Mouse (Mus musculus) liver, embryonic 12.5 days (tissue): ENCODE results near the gene Zfp598. TPM values are rescaled to one million over a fixed set of nuclear protein-coding genes. Genes with fewer than 3 reads are reported as not detected.

Experiments
- ATAC-seq: fragments of 200-750 bp; cut with Nextera tagmentation; 2 replicates; pipeline ENCODE4 v1.8.0; 2017; ENCODE audit warnings: moderate number of reproducible peaks, mild to moderate bottlenecking, moderate library complexity
- H3K27ac ChIP-seq: fragments of 300-500 bp; sonication (generic); 2 replicates; pipeline ENCODE4 v1.5.1; 2016; ENCODE audit warnings: mild to moderate bottlenecking
- H3K27me3 ChIP-seq: fragments of 300-500 bp; sonication (generic); replicated peaks from 2 replicates; pipeline ENCODE4 v1.6.1; 2016; ENCODE audit warnings: mild to moderate bottlenecking, moderate library complexity
- H3K36me3 ChIP-seq: fragments of 300-500 bp; sonication (generic); 2 replicates; pipeline ENCODE4 v1.6.1; 2016; ENCODE audit warnings: mild to moderate bottlenecking, moderate library complexity
- H3K4me1 ChIP-seq: fragments of 300-500 bp; sonication (generic); 2 replicates; pipeline ENCODE4 v1.6.1; 2016
- H3K4me2 ChIP-seq: fragments of 300-500 bp; sonication (generic); 2 replicates; pipeline ENCODE4 v1.6.1; 2016; ENCODE audit warnings: mild to moderate bottlenecking, moderate library complexity
- H3K4me3 ChIP-seq: fragments of 300-500 bp; sonication (generic); 2 replicates; pipeline ENCODE4 v1.5.1; 2016; ENCODE audit warnings: mild to moderate bottlenecking, moderate library complexity
- H3K9ac ChIP-seq: fragments of 300-500 bp; sonication (generic); 2 replicates; pipeline ENCODE4 v1.6.1; 2016; ENCODE audit warnings: mild to moderate bottlenecking, moderate library complexity
- H3K9me3 ChIP-seq: fragments of 300-500 bp; sonication (generic); replicated peaks from 2 replicates; pipeline ENCODE4 v1.6.1; 2016; ENCODE audit warnings: mild to moderate bottlenecking, moderate library complexity
- WGBS: fragments of 180-500 bp; shearing (Covaris S2); methylation state at CpG from one replicate; pipeline ENCODE4 v1.1.7; 2016; ENCODE audit not compliant: insufficient replicate concordance; 5-methylcytosine and 5-hydroxymethylcytosine counted together
- polyA plus RNA-seq: library from polyadenylated mRNA; unstranded; fragments of >200 nt; fragmentation: Nextera tagmentation; extraction: Ambion mirVana; gene quantifications from 2 replicates; pipeline ENCODE4 v1.2.1, GENCODE M21; 2016

Zfp598 gene
- polyA plus RNA-seq, 1 experiment from 2014 or later, result 20.4 TPM

GRCm38 (mm10) chr17:24692385-24692784 lies 22.9 kb downstream of the Zfp598 start:
- WGBS, result 56% methylated on average over 5 of the region's 5 CpGs
- H3K27me3 ChIP-seq, result peaks cover 60% of the 10 kb centered on the region
- H3K4me1 ChIP-seq, result peaks cover 53% of the 10 kb centered on the region
- H3K36me3 ChIP-seq, result peaks cover 23% of the 10 kb centered on the region
- no peak overlapping the region for H3K4me2 ChIP-seq
- no peak for ATAC-seq
- no peak overlapping the region for H3K27ac ChIP-seq
- no peak overlapping the region for H3K4me3 ChIP-seq
- no peaks in the 10 kb centered on the region for H3K9me3 ChIP-seq
- H3K9ac ChIP-seq, result no peak overlapping the region

GRCm38 (mm10) chr17:24695326-24696010 lies 26.0 kb downstream of the Zfp598 start:
- WGBS, result 6% methylated on average over 51 of the region's 51 CpGs
- ATAC-seq, result peak; percentile 22
- Histone ChIP-seq H3K9ac (peak overlapping the region; percentile 93), H3K27ac (peak overlapping the region; percentile 90), H3K36me3 (peaks cover 35% of the 10 kb centered on the region), H3K27me3 (peaks cover 33% of the 10 kb centered on the region), H3K4me2 (peak overlapping the region; percentile 95), H3K9me3 (no peaks in the 10 kb centered on the region), H3K4me1 (peaks cover 35% of the 10 kb centered on the region), H3K4me3 (peak overlapping the region; percentile 92)

GRCm38 (mm10) chr17:24696011-24696697 lies 26.7 kb downstream of the Zfp598 start, which contains the start of the genes Gfer and Noxo1:
Gene Gfer (minus strand): TSS chr17:24696156.
Gene Noxo1 (plus strand): TSS chr17:24696234.
- H3K36me3 ChIP-seq, result peaks cover 41% of the 10 kb centered on the region
- H3K27ac ChIP-seq, result peak within 1 kb of the TSS; percentile 90
- H3K27me3 ChIP-seq, result peaks cover 27% of the 10 kb centered on the region
- H3K4me2 ChIP-seq, result peak within 1 kb of the TSS; percentile 95
- peak within 1 kb of the TSS; percentile 92 for H3K4me3 ChIP-seq
- no peaks in the 10 kb centered on the region for H3K9me3 ChIP-seq
- WGBS, result 1% methylated on average over 65 of the region's 76 CpGs
- ATAC-seq, result peak; percentile 94
- H3K4me1 ChIP-seq, result peaks cover 35% of the 10 kb centered on the region
- H3K9ac ChIP-seq, result peak within 1 kb of the TSS; percentile 93

DNA sequence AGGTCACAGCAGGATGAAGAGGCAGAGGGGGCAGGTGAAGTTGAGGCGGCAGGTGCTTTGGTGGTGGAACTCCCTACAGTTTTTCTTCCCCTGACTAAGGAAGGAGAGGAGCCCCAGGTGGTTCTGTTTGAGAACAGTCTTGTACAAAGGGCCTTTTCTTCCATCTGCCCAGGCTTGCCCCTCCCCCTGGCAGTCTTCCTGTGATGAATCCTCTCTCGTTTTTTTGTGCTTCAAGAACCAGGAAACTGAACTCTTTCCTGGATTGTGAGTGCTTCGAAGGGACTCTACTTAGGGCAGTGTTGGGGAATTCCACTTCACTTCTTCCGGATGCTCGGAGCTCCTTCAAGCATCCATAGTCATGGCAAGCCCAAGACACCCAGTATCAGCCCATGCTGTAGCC lies 28.5 kb downstream of the Zfp598 start:
- H3K27me3 ChIP-seq, result 0 out of 2 replicates have a peak, but pooled peaks cover 10% of the 10 kb centered on the region
- H3K36me3 ChIP-seq, result peaks cover 48% of the 10 kb centered on the region
- H3K9ac ChIP-seq, result no peak overlapping the region
- H3K4me3 ChIP-seq, result no peak overlapping the region
- H3K4me1 ChIP-seq, result peaks cover 35% of the 10 kb centered on the region
- no peak for ATAC-seq
- no peaks in the 10 kb centered on the region for H3K9me3 ChIP-seq
- no peak overlapping the region for H3K4me2 ChIP-seq
- H3K27ac ChIP-seq, result no peak overlapping the region
- 22% methylated on average over 5 of the region's 5 CpGs for WGBS

- no peak for ATAC-seq
- H3K4me3 ChIP-seq, result no peak overlapping the region
- H3K27ac ChIP-seq, result no peak overlapping the region
- 0 out of 2 replicates have a peak, but pooled peaks cover 7% of the 10 kb centered on the region for H3K27me3 ChIP-seq
- peaks cover 35% of the 10 kb centered on the region for H3K4me1 ChIP-seq
- H3K9me3 ChIP-seq, result no peaks in the 10 kb centered on the region
- H3K36me3 ChIP-seq, result peaks cover 49% of the 10 kb centered on the region
- no peak overlapping the region for H3K4me2 ChIP-seq
- 73% methylated on average over 9 of the region's 9 CpGs for WGBS
- no peak overlapping the region for H3K9ac ChIP-seq
Measured at GRCm38 (mm10) chr17:24698715-24699114, 29.2 kb downstream of the Zfp598 start.

DNA sequence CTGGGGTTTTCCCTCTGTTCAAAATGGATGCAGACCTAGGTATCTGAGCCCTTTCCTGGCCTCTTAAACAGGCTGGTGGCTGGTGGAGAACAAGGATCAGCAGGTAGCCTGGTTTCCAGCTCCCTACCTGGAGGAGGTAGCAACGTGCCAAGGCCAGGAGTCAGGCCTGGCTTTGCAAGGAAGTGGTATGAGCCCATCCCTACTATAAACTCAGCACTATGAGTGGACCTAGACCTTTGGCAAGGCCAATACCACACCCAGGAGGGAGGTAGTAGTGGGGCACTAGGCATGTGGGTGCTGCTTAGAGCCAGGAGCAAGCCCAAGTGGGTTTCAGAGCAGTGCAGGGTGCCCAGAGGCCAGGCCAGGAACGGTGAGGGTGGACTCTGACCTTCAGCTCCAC lies 30.0 kb downstream of the Zfp598 start:
- 0 out of 2 replicates have a peak, but pooled peaks cover 7% of the 10 kb centered on the region for H3K27me3 ChIP-seq
- no peaks in the 10 kb centered on the region for H3K9me3 ChIP-seq
- H3K9ac ChIP-seq, result no peak overlapping the region
- no peak overlapping the region for H3K4me3 ChIP-seq
- peaks cover 51% of the 10 kb centered on the region for H3K36me3 ChIP-seq
- H3K27ac ChIP-seq, result no peak overlapping the region
- peaks cover 31% of the 10 kb centered on the region for H3K4me1 ChIP-seq
- WGBS, result 58% methylated on average over 2 of the region's 2 CpGs
- H3K4me2 ChIP-seq, result no peak overlapping the region
- ATAC-seq, result no peak

GRCm38 (mm10) chr17:24701251-24701650 lies 31.8 kb downstream of the Zfp598 start:
- ATAC-seq, result no peak
- 88% methylated on average over 9 of the region's 9 CpGs for WGBS
- H3K4me1 ChIP-seq, result peaks cover 32% of the 10 kb centered on the region
- no peak overlapping the region for H3K4me3 ChIP-seq
- 0 out of 2 replicates have a peak, but pooled peaks cover 7% of the 10 kb centered on the region for H3K27me3 ChIP-seq
- H3K36me3 ChIP-seq, result peaks cover 66% of the 10 kb centered on the region
- no peaks in the 10 kb centered on the region for H3K9me3 ChIP-seq
- H3K4me2 ChIP-seq, result no peak overlapping the region
- H3K9ac ChIP-seq, result no peak overlapping the region
- no peak overlapping the region for H3K27ac ChIP-seq

DNA sequence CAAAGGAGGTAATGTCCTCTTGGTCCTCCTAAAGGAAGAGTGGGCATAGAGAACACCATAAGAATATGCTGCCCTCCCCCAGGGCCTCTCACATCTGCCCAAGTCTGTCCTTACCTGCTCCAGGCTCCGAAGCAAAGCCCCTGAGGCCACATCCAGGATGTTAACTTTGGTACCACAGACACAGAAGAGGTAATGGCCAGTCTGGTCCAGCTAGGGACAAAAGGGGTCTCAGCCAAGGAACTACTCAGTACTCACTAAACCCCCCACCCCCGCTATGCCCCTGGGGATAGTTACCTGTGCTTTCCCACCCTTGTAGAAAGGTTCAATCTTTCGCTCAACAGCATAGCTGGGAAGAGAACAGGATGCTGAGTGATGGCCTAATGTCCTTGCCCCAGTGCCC lies 36.3 kb downstream of the Zfp598 start:
- Histone ChIP-seq H3K4me3 (peak overlapping the region; percentile 74; the same call in 1 of the 2 replicates), H3K4me1 (peaks cover 36% of the 10 kb centered on the region), H3K9me3 (no peaks in the 10 kb centered on the region), H3K4me2 (peak overlapping the region; percentile 83), H3K27me3 (no peaks in the 10 kb centered on the region), H3K9ac (peak overlapping the region; percentile 77), H3K36me3 (peaks cover 50% of the 10 kb centered on the region), H3K27ac (no peak overlapping the region)
- WGBS, result 87% methylated on average over 3 of the region's 3 CpGs
- ATAC-seq, result no peak

DNA sequence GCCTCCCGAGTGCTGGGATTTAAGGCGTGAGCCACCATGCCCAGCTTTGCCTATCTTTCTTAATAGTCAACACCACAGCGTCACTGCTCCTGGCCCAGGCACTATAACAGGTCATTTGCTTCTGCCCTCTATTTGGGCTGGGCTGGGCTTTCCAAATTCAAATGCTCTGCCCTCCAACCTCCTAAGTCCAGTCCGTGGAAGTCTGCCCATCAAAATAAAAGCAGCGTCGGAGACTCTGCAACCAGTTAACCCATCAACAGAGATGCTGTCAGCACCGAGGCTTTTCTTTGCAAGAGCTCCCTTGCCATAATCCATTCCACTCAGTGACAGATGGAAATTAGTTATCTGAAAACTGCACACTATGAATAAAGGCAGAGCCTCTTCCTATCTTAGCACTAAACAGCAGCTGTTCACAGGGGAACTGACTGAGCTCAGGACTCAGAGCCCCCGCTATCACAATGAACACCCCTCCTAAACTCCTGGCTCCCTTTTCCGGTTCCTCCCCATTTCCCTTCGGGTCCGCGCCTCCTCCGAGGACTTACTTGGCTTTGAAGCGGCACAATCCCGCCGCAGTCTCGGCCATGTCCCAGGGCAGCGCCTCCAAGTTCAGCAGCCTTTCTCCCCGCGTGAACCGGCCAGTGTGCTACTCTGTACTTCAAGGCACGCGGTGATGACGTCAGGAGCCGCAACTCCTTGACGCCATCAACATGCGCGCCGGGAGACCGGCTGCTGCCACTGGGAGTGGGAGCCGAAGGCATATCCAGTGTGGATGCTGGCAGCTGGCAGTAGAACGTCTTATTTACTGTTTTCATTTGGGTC lies 37.7 kb downstream of the Zfp598 start, which contains the start of gene Tbl3:
TSS of gene Tbl3 (minus strand) at position 679 of the 819 bp plus-strand sequence.
- H3K27me3 ChIP-seq, result no peaks in the 10 kb centered on the region
- peak; percentile 82 for ATAC-seq
- peaks cover 37% of the 10 kb centered on the region for H3K36me3 ChIP-seq
- peak within 1 kb of the TSS; percentile 85 for H3K27ac ChIP-seq
- H3K4me1 ChIP-seq, result peaks cover 36% of the 10 kb centered on the region
- H3K4me2 ChIP-seq, result peak within 1 kb of the TSS; percentile 83
- H3K4me3 ChIP-seq, result peak within 1 kb of the TSS; percentile 74
- H3K9ac ChIP-seq, result peak within 1 kb of the TSS; percentile 77
- no peaks in the 10 kb centered on the region for H3K9me3 ChIP-seq
- WGBS, result 1% methylated on average over 32 of the region's 32 CpGs

- peak overlapping the region; percentile 83 for H3K4me2 ChIP-seq
- peaks cover 30% of the 10 kb centered on the region for H3K36me3 ChIP-seq
- 3% methylated on average over 24 of the region's 24 CpGs for WGBS
- H3K4me3 ChIP-seq, result peak overlapping the region; percentile 74
- H3K27me3 ChIP-seq, result no peaks in the 10 kb centered on the region
- ATAC-seq, result peak; percentile 65; the same call in 1 of the 2 replicates
- H3K9me3 ChIP-seq, result no peaks in the 10 kb centered on the region
- peak overlapping the region; percentile 85 for H3K27ac ChIP-seq
- H3K9ac ChIP-seq, result peak overlapping the region; percentile 77
- H3K4me1 ChIP-seq, result peaks cover 36% of the 10 kb centered on the region
Measured at GRCm38 (mm10) chr17:24707801-24708425, 38.4 kb downstream of the Zfp598 start.

DNA sequence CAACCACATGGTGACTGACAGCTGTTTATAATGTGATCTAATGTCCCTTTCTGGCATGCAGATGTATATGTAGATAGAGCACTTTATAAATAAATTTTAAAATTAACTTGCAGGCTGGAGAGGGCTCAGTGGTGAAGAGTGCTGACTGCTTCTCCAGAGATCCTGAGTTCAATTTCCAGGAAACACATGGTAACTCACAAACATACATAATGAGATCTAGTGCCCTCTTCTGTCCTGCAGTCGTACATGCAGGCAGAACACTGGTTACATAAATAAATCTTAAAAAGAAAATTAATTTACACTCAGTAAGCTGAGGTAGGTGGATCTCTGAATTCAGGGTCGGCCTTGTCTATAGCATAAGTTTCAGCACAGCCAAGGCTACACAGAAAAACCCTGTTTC lies 39.2 kb downstream of the Zfp598 start:
- Histone ChIP-seq H3K9me3 (no peaks in the 10 kb centered on the region), H3K4me2 (peak overlapping the region; percentile 83), H3K9ac (peak overlapping the region; percentile 77; the same call in 1 of the 2 replicates), H3K4me3 (peak overlapping the region; percentile 74), H3K36me3 (peaks cover 23% of the 10 kb centered on the region), H3K4me1 (peaks cover 36% of the 10 kb centered on the region), H3K27me3 (no peaks in the 10 kb centered on the region), H3K27ac (peak overlapping the region; percentile 85; the same call in 1 of the 2 replicates)
- WGBS, result 17% methylated on average over 2 of the region's 2 CpGs
- ATAC-seq, result no peak
